Mouse (Mus musculus) heart, postnatal 4 days (tissue): ENCODE data around the gene Vmn2r96. TPM values are rescaled to one million over a fixed set of nuclear protein-coding genes. Genes with fewer than 3 reads are reported as not detected.
"Not testable (repeated sequence)": the region's sequence is repeated elsewhere in the genome, so short reads cannot be mapped to it uniquely, and the experiment has no call there.

Experiments
- DNase-seq: peaks from one replicate; pipeline ENCODE4 v3.0.0; 2021
- total RNA-seq, 2 experiments: library from RNA; stranded (reverse); gene quantifications; 2 replicates each; pipeline ENCODE4 v1.2.3; 2021

Vmn2r96 gene
- not detected for total RNA-seq

- not testable (repeated sequence) for DNase-seq
These were observed at the start of gene Vmn2r96 for GRCm38 (mm10) chr17:18572851-18573250. Vmn2r96 (plus strand) TSS chr17:18573151.

DNA sequence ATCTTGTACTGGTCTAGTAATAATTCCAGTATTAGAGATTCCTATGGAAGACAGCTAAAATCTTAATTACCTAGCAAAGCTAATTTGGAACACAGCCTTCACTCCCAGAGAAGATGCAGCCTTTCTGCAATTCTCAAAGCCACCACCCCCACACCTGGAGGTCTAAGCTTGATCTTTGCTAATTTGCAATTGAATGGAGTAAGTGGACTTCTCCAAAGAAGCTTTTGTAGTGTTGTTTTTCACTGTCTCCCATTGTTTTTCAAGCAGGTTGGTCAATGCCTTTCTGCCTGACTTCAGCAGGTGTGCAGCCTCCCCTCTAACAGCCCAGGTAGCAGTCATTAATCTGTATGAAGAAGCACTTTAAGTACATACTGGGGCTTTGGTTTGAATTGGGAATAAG, 49.6 kb upstream of the Vmn2r96 start:
- DNase-seq = no peak

DNA sequence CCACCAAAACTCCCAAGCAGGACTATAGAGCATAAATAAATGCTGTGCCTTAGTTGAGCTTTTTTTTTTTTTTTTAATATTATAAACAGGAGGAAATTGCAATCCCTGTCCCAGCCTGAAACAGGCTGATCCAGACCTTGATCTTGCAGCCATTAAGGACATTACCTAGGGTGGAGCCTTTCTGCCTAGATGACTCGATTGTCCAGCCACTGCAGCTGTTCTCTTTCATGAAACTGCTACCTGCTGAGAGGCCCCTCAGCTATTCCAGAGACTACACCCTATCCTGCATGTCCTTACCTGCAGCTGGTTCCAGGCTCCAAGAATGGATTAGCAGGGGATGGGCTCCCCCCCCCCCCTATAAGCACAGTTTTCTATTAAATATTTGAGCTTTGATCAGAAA, 49.0 kb upstream of the Vmn2r96 start:
- DNase-seq = no peak

DNA sequence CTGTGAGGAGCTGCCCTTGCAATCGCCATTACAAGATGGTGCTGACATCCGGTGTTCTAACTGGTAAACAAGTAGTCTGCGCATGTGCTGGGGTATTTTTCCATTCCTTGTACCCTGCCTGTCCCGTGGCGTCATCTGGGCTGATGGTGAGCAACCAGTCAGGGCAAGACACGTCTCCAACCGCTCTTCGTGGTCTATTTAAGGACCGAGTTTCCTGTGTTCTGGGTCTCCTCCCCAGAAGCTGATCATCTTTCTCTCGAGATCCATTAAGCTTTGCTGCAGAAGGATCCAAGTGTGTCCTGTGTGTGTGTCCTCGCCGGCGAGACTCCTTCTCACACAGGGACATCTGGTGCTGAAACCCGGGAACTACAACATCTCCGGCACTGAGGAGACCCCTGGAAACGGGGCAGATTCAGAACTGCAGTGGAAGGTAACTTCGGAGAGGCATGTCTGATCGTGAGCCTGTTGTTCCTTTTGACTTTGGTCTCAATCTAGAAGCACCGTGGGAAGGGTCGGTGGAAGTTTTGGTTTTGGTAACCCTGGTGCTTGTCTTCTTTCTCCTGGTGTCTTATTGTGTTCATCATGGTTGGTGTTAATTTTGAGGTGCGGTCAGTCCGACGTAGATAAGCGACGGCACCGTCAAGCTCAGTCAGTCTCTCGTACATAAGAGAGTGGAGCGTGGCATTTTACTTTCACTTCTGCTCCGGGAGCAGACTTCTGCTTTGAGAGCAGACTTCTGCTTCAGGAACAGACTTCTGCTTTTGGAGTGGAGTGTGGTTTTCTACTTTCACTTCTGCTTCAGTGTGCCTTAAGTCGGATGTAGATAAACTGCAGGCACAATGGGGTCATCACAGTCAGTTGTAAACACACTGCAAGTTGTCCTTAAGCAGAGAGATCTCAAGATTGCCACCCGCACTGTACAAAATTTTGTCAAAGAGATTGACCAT, 14.5 kb upstream of the Vmn2r96 start:
- DNase-seq = not testable (repeated sequence)

GRCm38 (mm10) chr17:18566186-18566585, 6.8 kb upstream of the Vmn2r96 start:
- DNase-seq = not testable (repeated sequence)

DNA sequence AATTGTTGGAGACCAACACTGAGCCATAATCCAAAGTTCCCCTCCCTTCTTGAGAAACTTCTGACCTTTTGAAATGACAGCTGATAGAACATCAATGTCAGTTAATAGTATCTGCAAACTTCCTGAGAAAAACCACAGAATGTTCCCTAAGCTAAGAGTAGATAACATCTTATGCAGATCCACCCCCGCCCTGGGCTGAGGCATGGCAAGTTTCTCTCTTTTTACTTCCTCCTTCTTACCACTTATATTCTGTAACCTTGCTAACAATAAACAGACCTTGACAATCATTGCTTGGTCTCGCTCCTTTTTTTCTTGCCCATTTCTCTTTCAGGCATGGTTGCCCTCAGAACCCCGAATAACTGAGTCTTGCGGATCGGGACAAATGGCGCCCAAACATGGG, 42.2 kb downstream of the Vmn2r96 start:
- not testable (repeated sequence) for DNase-seq

- no peak for DNase-seq
These were observed 53.6 kb downstream of the Vmn2r96 start for GRCm38 (mm10) chr17:18626532-18626931.

Other genes with a start within 250 kb of the Vmn2r96 start
- not detected for gene Vmn2r95, start 149.1 kb upstream of the Vmn2r96 start, total RNA-seq